Mouse (Mus musculus) ES-Bruce4 (cell line): ENCODE results near the gene Bpifa2. TPM values are rescaled to one million over a fixed set of nuclear protein-coding genes. Genes with fewer than 3 reads are reported as not detected.
"Not testable (repeated sequence)": the region's sequence is repeated elsewhere in the genome, so short reads cannot be mapped to it uniquely, and the experiment has no call there.

Source experiments
- H3K27ac ChIP-seq: 2 replicates; pipeline ENCODE4 v1.5.1; 2012; ENCODE audit warnings: low read length, inconsistent platforms; ENCODE audit not compliant: insufficient read depth
- H3K27me3 ChIP-seq: 2 replicates; pipeline ENCODE4 v1.6.1; 2012; ENCODE audit warnings: mild to moderate bottlenecking, low read length, inconsistent platforms; ENCODE audit not compliant: control insufficient read depth, poor library complexity, insufficient read depth, severe bottlenecking
- H3K36me3 ChIP-seq: 2 replicates; pipeline ENCODE4 v1.6.1; 2012; ENCODE audit warnings: inconsistent platforms, mild to moderate bottlenecking, low read length, moderate library complexity; ENCODE audit not compliant: control insufficient read depth, poor library complexity, insufficient read depth, severe bottlenecking
- H3K4me1 ChIP-seq: one replicate; pipeline ENCODE4 v1.8.1; 2011; ENCODE audit warnings: low read length; ENCODE audit not compliant: control insufficient read depth, insufficient read depth
- H3K4me3 ChIP-seq: 2 replicates; pipeline ENCODE4 v1.5.1; 2011; ENCODE audit warnings: low read depth, mild to moderate bottlenecking, low read length
- H3K9ac ChIP-seq: 2 replicates; pipeline ENCODE4 v1.6.1; 2012; ENCODE audit warnings: low read depth, mild to moderate bottlenecking, inconsistent platforms; ENCODE audit not compliant: poor library complexity, severe bottlenecking
- H3K9me3 ChIP-seq: replicated peaks from 2 replicates; pipeline ENCODE4 v1.6.1; 2012; ENCODE audit warnings: mild to moderate bottlenecking, low read length, inconsistent platforms; ENCODE audit not compliant: control insufficient read depth, poor library complexity, insufficient read depth, severe bottlenecking
- CTCF ChIP-seq: IDR thresholded peaks from one replicate; pipeline ENCODE4 v1.8.1; 2011; ENCODE audit warnings: low read depth, low read length
- EP300 ChIP-seq: IDR thresholded peaks from 2 replicates; pipeline ENCODE4 v1.6.1; 2011; ENCODE audit warnings: low read depth, low read length; ENCODE audit not compliant: insufficient read depth
- POLR2A ChIP-seq: IDR thresholded peaks from one replicate; pipeline ENCODE4 v1.8.1; 2011; ENCODE audit warnings: low read length; ENCODE audit not compliant: insufficient read depth
- polyA plus RNA-seq: library from polyadenylated mRNA; stranded (reverse); fragments of >200 nt; gene quantifications from 2 replicates; pipeline ENCODE4 v1.2.4, GENCODE M21; 2011; ENCODE audit warnings: low read depth; ENCODE audit not compliant: missing spikeins, insufficient read depth, insufficient read length

Gene Bpifa2
- polyA plus RNA-seq, 1 experiment, result not detected

GRCm38 (mm10) chr2:154007381-154007780 lies 684 bp upstream of the Bpifa2 start:
- H3K9ac ChIP-seq, result no peak overlapping the region
- no peaks in the 10 kb centered on the region for H3K27me3 ChIP-seq
- H3K4me3 ChIP-seq, result no peak overlapping the region
- no peaks in the 10 kb centered on the region for H3K4me1 ChIP-seq
- no peaks in the 10 kb centered on the region for H3K36me3 ChIP-seq
- no peak overlapping the region for H3K27ac ChIP-seq
- H3K9me3 ChIP-seq, result no peaks in the 10 kb centered on the region
- TF ChIP-seq POLR2A, result no peak
- TF ChIP-seq EP300, result no peak
- no peak for TF ChIP-seq CTCF

- no peak for TF ChIP-seq CTCF
- no peak for TF ChIP-seq POLR2A
- no peak for TF ChIP-seq EP300
- Histone ChIP-seq H3K4me3 (no peak overlapping the region), H3K27me3 (no peaks in the 10 kb centered on the region), H3K9ac (no peak overlapping the region), H3K36me3 (no peaks in the 10 kb centered on the region), H3K27ac (no peak overlapping the region), H3K9me3 (no peaks in the 10 kb centered on the region), H3K4me1 (no peaks in the 10 kb centered on the region)
Observed at GRCm38 (mm10) chr2:154017990-154018389, 9.9 kb downstream of the Bpifa2 start.

GRCm38 (mm10) chr2:154024676-154025075 lies 16.6 kb downstream of the Bpifa2 start:
- not testable (repeated sequence) for H3K4me3 ChIP-seq, H3K27me3 ChIP-seq, H3K9ac ChIP-seq, H3K27ac ChIP-seq, H3K4me1 ChIP-seq, H3K36me3 ChIP-seq, H3K9me3 ChIP-seq

GRCm38 (mm10) chr2:154038932-154039331 lies 30.9 kb downstream of the Bpifa2 start:
- Histone ChIP-seq H3K9ac (no peak overlapping the region), H3K36me3 (no peaks in the 10 kb centered on the region), H3K27me3 (no peaks in the 10 kb centered on the region), H3K27ac (no peak overlapping the region), H3K9me3 (no peaks in the 10 kb centered on the region), H3K4me3 (no peak overlapping the region), H3K4me1 (no peaks in the 10 kb centered on the region)
- TF ChIP-seq EP300 (no peak), CTCF (peak; percentile 56)

GRCm38 (mm10) chr2:154044743-154045142 lies 36.7 kb downstream of the Bpifa2 start:
- no peak overlapping the region for H3K27ac ChIP-seq
- no peaks in the 10 kb centered on the region for H3K27me3 ChIP-seq
- H3K4me3 ChIP-seq, result no peak overlapping the region
- no peak overlapping the region for H3K9ac ChIP-seq
- H3K36me3 ChIP-seq, result no peaks in the 10 kb centered on the region
- no peak for TF ChIP-seq CTCF
- H3K9me3 ChIP-seq, result no peaks in the 10 kb centered on the region
- no peaks in the 10 kb centered on the region for H3K4me1 ChIP-seq

GRCm38 (mm10) chr2:154058690-154059089 lies 50.6 kb downstream of the Bpifa2 start:
- H3K36me3 ChIP-seq, result no peaks in the 10 kb centered on the region
- H3K9me3 ChIP-seq, result no peaks in the 10 kb centered on the region
- no peak overlapping the region for H3K9ac ChIP-seq
- no peak overlapping the region for H3K27ac ChIP-seq
- H3K4me3 ChIP-seq, result no peak overlapping the region
- no peaks in the 10 kb centered on the region for H3K27me3 ChIP-seq
- TF ChIP-seq EP300 (no peak), CTCF (no peak), POLR2A (no peak)
- no peaks in the 10 kb centered on the region for H3K4me1 ChIP-seq

Other genes starting within 250 kb of the Bpifa2 start
- 0.48 and 1.6 TPM in 2 replicates for gene Efcab8, start 228.3 kb upstream of the Bpifa2 start, polyA plus RNA-seq
- not detected in 2 replicates for gene Sun5, start 137.2 kb upstream of the Bpifa2 start, polyA plus RNA-seq
- not detected in 2 replicates for gene Bpifb2, start 133.2 kb upstream of the Bpifa2 start, polyA plus RNA-seq
- gene Bpifb6, start 107.9 kb upstream of the Bpifa2 start, polyA plus RNA-seq, result not detected in 2 replicates
- gene Bpifb3, start 90.0 kb upstream of the Bpifa2 start, polyA plus RNA-seq, result not detected in 2 replicates
- not detected in 2 replicates for gene Bpifb4, start 70.1 kb upstream of the Bpifa2 start, polyA plus RNA-seq
- not detected in 2 replicates for gene Bpifa6, start 33.3 kb upstream of the Bpifa2 start, polyA plus RNA-seq
- gene Bpifa3, start 122.1 kb downstream of the Bpifa2 start, polyA plus RNA-seq, result not detected in 2 replicates
- gene Bpifa1, start 134.6 kb downstream of the Bpifa2 start, polyA plus RNA-seq, result not detected in 2 replicates
- gene Bpifa5, start 154.3 kb downstream of the Bpifa2 start, polyA plus RNA-seq, result not detected in 2 replicates
- not detected in 2 replicates for gene Bpifb1, start 182.6 kb downstream of the Bpifa2 start, polyA plus RNA-seq
- gene Bpifb5, start 215.5 kb downstream of the Bpifa2 start, polyA plus RNA-seq, result 0.73 and 0.82 TPM in 2 replicates
- not detected in 2 replicates for gene Bpifb9a, start 249.6 kb downstream of the Bpifa2 start, polyA plus RNA-seq